Mouse (Mus musculus): Measurements from ENCODE around the gene Kdm5a.

Kdm5a gene

DNA sequence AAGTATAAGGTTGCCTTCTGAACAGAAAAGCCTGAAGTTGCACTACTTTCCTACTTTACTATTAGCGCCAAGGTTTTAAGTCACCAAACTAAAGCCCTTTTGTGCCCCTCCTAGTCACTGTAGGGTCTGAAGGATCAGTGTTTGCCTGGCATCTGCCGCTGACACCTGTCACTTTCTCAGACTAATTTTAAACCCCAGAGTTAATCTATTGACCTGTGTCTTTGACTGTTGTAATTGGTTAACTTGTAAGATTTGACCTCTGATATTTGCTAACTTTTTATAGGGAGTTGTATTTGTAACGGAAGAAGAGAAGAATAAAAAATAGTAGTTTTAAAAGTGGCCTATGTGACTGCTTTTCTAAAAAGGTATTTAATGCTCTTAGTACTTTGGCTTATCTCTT lies 74.2 kb downstream of the Kdm5a start:
- no peak for DNase-seq (ENCODE audit: low read depth in 2 of 2, low spot score in 2 of 2)

- no peak for DNase-seq (ENCODE audit: low read depth in 2 of 2, low spot score in 2 of 2)
These were observed 78.3 kb downstream of the Kdm5a start for GRCm38 (mm10) chr6:120442171-120442749.

- DNase-seq (ENCODE audit: low read depth in 2 of 2, low spot score in 2 of 2): no peak
These were observed 79.7 kb downstream of the Kdm5a start for GRCm38 (mm10) chr6:120443363-120444355.

- no peak for DNase-seq (ENCODE audit: low read depth in 2 of 2, low spot score in 2 of 2)
These were observed 86.3 kb downstream of the Kdm5a start for GRCm38 (mm10) chr6:120450208-120450607.

DNA sequence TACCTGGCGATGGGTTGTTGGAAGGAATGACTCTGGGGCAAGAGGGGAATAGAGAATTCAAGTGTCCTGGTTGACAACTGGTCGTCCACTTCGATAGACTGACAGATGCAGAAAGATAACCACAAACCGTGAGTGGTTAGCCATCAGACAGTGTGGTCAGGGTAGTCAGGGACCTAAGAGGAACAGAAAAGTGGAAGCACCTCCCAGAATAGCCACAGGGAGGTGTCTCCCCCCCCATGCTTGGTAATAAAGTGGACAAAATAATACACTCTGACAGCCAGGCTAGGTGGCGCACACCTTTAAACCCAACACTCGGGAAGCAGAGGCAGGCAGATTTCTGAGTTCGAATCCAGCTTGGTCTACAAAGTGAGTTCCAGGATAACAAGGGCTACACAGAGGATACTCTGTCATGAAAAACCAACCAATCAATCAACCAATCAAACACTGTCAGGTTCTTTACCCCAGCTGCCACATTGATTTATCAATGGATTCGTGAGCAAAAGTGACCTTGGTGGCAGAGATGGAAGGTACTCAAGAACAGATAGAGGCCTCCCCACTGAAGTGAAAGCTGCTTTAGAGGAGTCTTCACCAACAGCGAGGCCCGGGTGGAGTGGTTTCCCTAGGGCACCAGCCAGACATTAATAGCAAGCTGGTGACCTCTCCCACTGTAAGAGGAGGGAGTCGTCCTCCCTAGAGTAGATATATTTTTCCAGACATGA lies 88.6 kb downstream of the Kdm5a start:
- no peak for DNase-seq (ENCODE audit: low read depth in 2 of 2, low spot score in 2 of 2)

GRCm38 (mm10) chr6:120453103-120453445 lies 89.2 kb downstream of the Kdm5a start:
- no peak for DNase-seq (ENCODE audit: low read depth in 2 of 2, low spot score in 2 of 2)

- no peak for DNase-seq (ENCODE audit: low read depth in 2 of 2, low spot score in 2 of 2)
These were observed 89.6 kb downstream of the Kdm5a start for GRCm38 (mm10) chr6:120453556-120453955.

GRCm38 (mm10) chr6:120454627-120455077 lies 90.7 kb downstream of the Kdm5a start:
- no peak for DNase-seq (ENCODE audit: low read depth in 2 of 2, low spot score in 2 of 2)

GRCm38 (mm10) chr6:120457074-120457473 lies 93.2 kb downstream of the Kdm5a start:
- peak in 1 of 2 experiments; percentile 45 for DNase-seq (ENCODE audit: low read depth in 2 of 2, low spot score in 2 of 2)

- no peak for DNase-seq (ENCODE audit: low read depth in 2 of 2, low spot score in 2 of 2)
These were observed 93.8 kb downstream of the Kdm5a start for GRCm38 (mm10) chr6:120457751-120458150.

GRCm38 (mm10) chr6:120461217-120461616 lies 97.3 kb downstream of the Kdm5a start:
- DNase-seq (ENCODE audit: low read depth in 2 of 2, low spot score in 2 of 2): no peak

GRCm38 (mm10) chr6:120462251-120462650 lies 98.3 kb downstream of the Kdm5a start:
- DNase-seq (ENCODE audit: low read depth in 2 of 2, low spot score in 2 of 2): no peak

DNA sequence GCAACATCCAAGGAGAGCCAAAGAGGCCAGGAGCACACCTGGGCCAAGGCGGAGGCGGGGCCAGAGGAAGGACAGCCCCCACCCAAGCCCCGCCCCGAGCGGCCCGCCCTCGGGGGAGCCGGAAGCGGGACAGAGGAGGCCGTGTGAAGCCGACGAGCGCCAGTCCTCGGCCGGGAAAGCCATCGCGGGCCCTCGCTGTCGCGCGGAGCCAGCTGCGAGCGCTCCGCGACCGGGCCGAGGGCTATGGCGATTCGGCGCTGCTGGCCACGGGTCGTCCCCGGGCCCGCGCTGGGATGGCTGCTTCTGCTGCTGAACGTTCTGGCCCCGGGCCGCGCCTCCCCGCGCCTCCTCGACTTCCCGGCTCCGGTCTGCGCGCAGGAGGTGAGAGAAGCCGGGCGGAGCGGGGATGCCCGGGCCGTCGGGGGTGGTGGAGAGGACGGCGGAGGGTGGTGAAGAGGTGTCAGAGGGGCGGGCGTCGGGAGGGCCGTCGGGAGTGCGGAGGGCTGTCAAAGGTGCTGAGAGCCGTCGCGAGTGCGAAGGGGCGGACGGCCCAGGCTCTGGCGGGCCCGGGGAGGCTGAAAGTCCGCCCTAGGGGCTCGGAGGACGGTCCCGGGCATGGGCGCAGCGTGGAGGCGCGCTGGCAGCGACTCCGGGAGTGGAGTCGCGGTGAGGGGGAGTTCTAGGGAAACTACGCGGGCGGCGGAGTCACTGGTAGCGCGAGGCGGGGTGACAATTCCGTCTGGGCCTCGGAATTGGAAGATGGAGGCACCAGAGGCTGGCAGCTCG lies 99.4 kb downstream of the Kdm5a start, which contains the start of gene Il17ra:
TSS of gene Il17ra (plus strand) at position 162 of the 786 bp plus-strand sequence.
- DNase-seq (ENCODE audit: low read depth in 2 of 2, low spot score in 2 of 2): peak; percentile 78 to 87

DNA sequence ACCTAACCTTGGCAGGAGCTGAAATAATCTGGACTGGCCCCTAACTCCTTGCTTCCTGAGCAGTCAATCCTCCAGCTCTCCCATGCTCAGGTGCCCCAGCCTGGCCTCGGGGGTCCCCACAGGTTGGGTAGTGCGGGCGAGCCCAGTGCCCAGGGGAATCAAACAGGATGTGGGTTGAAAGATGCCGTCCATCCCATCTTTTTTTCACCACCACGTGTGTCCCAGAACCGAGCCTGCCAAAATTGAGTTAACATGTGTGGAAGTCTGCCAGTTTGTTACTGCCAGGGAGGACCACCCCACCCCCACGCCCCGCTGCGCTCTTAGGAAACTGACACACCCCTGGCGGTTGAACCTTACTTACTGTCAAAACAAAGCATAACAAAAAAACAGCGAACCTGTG lies 100.0 kb downstream of the Kdm5a start:
- peak; percentile 31 to 55 for DNase-seq (ENCODE audit: low read depth in 2 of 2, low spot score in 2 of 2)

DNA sequence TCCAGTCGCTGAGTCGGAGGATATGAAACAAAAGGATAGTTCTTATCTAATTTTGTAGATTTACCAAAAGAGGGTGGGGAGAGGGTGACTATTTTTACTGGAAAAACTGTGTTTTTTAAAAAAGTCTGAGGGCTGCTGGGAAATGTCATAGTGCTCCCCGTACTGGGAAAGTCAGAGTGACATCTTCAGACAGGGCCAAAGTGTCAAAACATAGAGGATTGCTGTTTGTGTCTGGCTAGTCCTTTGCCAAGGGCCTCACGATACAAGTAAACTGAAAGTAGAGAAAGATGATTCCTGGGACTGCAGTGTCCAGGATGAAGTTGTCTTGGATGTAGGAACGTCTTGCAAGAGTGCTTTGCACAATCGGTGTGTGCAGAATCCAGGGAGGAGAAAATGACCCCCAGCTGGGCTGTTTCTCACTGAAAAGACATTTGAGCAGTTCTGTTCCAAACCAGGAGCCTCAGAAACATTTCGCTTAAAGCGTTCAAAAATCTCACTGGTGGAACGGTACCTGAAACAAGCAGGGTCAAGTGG lies 100.5 kb downstream of the Kdm5a start:
- no peak for DNase-seq (ENCODE audit: low read depth in 2 of 2, low spot score in 2 of 2)

- DNase-seq (ENCODE audit: low read depth in 2 of 2, low spot score in 2 of 2): no peak
These were observed 101.5 kb downstream of the Kdm5a start for GRCm38 (mm10) chr6:120465393-120465792.

DNA sequence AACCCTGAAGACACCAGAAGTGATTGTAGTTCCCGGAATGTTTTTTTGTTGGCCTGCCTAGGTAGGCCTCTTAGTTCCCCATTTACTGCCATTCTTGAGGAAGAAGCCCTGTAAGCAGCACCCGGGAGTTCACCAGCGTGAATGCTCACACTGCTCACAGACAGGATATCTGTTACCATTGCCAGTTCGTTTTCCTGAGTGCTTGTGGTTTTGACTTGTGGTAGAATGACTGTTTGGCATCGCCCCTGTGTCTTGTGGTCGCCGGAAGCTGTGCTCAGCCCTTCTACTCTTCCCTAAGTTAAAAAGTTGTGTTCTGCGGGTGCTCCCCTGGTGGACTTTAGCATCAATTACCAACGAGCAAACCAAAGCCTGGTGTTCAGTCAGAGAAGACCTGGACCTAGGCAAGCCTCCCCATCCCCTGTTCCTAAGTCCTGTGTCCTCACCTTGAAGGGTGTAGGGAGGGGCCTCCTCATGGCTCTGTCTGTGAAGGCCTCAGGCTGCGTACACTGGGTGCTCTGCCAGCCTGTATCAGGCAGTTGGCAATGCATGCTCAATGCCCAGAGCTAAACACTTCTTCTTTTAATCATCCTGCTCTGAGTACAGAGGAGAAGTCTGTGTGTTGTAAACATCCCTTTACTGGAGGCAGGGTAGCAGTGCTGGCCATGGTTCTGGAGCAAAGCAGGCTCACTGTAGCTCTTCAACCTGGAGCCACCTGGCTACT lies 102.8 kb downstream of the Kdm5a start:
- DNase-seq (ENCODE audit: low read depth in 2 of 2, low spot score in 2 of 2): peak; percentile 69 to 77

- DNase-seq (ENCODE audit: low read depth in 2 of 2, low spot score in 2 of 2): no peak
These were observed 104.3 kb downstream of the Kdm5a start for GRCm38 (mm10) chr6:120468259-120468658.

DNA sequence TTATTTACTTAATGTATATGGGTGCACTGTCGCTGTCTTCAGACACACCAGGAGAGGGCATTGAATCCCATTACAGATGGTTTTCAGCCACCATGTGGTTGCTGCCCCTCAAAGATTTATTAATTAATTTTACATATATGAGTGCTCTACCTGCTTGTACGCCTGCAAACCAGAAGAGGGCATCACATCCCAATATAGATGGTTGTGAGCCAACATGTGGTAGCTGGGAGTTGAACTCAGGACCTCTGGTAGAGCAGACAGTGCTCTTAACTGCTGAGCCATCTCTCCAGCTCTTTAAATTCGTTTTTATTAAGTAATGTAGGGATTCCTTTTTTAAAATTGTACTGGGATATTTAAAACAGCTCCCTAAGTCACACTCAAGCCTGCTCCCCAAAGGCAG lies 105.3 kb downstream of the Kdm5a start:
- DNase-seq (ENCODE audit: low read depth in 2 of 2, low spot score in 2 of 2): no peak

DNA sequence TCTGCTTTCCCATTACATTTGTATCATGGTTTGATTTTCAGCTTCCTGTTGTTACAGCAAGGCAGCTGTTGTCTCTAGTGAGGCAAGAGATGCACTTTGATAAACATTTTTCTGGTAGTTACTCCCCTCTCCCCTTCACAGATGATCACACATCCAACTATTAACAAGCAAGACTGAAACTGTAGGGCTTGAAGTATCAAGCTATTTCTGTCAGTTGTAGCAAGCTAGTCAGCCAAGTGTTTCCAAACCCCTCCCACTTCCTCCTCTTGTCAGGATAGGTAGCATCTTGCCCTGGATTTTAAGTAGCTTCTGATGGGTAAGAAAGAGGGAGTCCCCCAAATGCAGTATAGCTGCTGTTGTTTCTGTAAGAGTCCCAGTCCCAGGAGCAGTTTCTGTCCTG lies 105.8 kb downstream of the Kdm5a start:
- DNase-seq (ENCODE audit: low read depth in 2 of 2, low spot score in 2 of 2): no peak

Data from CD8-positive naive resting alpha-beta T cell, adult 2 months (primary cell).